13 mouse cellular contexts compared by ENCODE assay signal in genomic region chr13:11928709-11929108, GRCm38 (mm10).
"Had no signal": no experiment of that assay in that cellular context is flagged by ENCODE, and none has a peak within 500 bp of the region (broad histone marks: within the 10 kb centered on the region; RNA-seq: fewer than 3 reads in every experiment).

No protein-coding gene starts in this region.

- H3K27ac ChIP-seq: kidney, postnatal 0 days; left cerebral cortex, adult 2 months; limb, embryonic 10.5 days; liver, embryonic 15.5 days; midbrain, embryonic 13.5 days; stomach, embryonic 15.5 days had no signal

- H3K36me3 ChIP-seq: limb, embryonic 10.5 days; liver, embryonic 15.5 days; midbrain, embryonic 13.5 days; stomach, embryonic 15.5 days had no signal

- H3K4me2 ChIP-seq: liver, embryonic 11.5 days; liver, embryonic 15.5 days; midbrain, embryonic 13.5 days; stomach, embryonic 15.5 days had no signal

- ATAC-seq: lung, postnatal 0 days; midbrain, embryonic 13.5 days had no signal

- H3K4me3 ChIP-seq: left cerebral cortex, adult 2 months; limb, embryonic 10.5 days; liver, embryonic 15.5 days; midbrain, embryonic 13.5 days; stomach, embryonic 15.5 days had no signal

- H3K9me3 ChIP-seq: limb, embryonic 10.5 days; liver, embryonic 15.5 days; midbrain, embryonic 13.5 days; stomach, embryonic 15.5 days had no signal

- H3K4me1 ChIP-seq: limb, embryonic 10.5 days; stomach, embryonic 15.5 days had no signal

- DNase-seq: kidney, adult 9 months; lung, adult 2 months; lung, postnatal 36 days; thymus, adult 2 months; thymus, postnatal 25 days had no signal

- H3K27me3 ChIP-seq: liver, embryonic 15.5 days; midbrain, embryonic 13.5 days; stomach, embryonic 15.5 days had no signal

- H3K9ac ChIP-seq: liver, embryonic 15.5 days; midbrain, embryonic 13.5 days; stomach, embryonic 15.5 days had no signal
